Mouse (Mus musculus) midbrain, embryonic 14.5 days (tissue): ENCODE measurements around the gene Prr19. TPM values are rescaled to one million over a fixed set of nuclear protein-coding genes. Genes with fewer than 3 reads are reported as not detected.
"Not testable (repeated sequence)": the region's sequence is repeated elsewhere in the genome, so short reads cannot be mapped to it uniquely, and the experiment has no call there.

Experiments
- ATAC-seq: fragments of 200-750 bp; cut with Nextera tagmentation; 2 replicates; pipeline ENCODE4 v1.8.0; 2017; ENCODE audit warnings: moderate number of reproducible peaks, moderate library complexity; ENCODE audit not compliant: low FRiP score, low TSS enrichment
- DNase-seq: peaks from one replicate; pipeline ENCODE4 v3.0.0-alpha.2; 2015
- H3K27ac ChIP-seq: fragments of 300-500 bp; sonication (generic); replicated peaks from 2 replicates; pipeline ENCODE4 v1.5.1; 2014; ENCODE audit warnings: mild to moderate bottlenecking, low read depth, low read length, moderate library complexity
- H3K27me3 ChIP-seq: fragments of 300-500 bp; sonication (generic); 2 replicates; pipeline ENCODE4 v1.6.1; 2014; ENCODE audit warnings: low read length, control low read depth, mixed read lengths; ENCODE audit not compliant: control insufficient read depth, insufficient read depth
- H3K36me3 ChIP-seq: fragments of 300-500 bp; sonication (generic); 2 replicates; pipeline ENCODE4 v1.6.1; 2014; ENCODE audit warnings: low read length, control low read depth; ENCODE audit not compliant: control insufficient read depth, insufficient read depth
- H3K4me1 ChIP-seq: fragments of 300-500 bp; sonication (generic); 2 replicates; pipeline ENCODE4 v1.6.1; 2014; ENCODE audit warnings: mild to moderate bottlenecking, antibody characterized with exemption, low read length, control low read depth; ENCODE audit not compliant: control insufficient read depth, insufficient read depth
- H3K4me2 ChIP-seq: fragments of 300-500 bp; sonication (generic); 2 replicates; pipeline ENCODE4 v1.6.1; 2014; ENCODE audit warnings: mild to moderate bottlenecking, low read length, moderate library complexity
- H3K4me3 ChIP-seq: fragments of 300-500 bp; sonication (generic); replicated peaks from 2 replicates; pipeline ENCODE4 v1.5.1; 2014; ENCODE audit warnings: low read depth, low read length
- H3K9ac ChIP-seq: fragments of 300-500 bp; sonication (generic); replicated peaks from 2 replicates; pipeline ENCODE4 v1.6.1; 2014; ENCODE audit warnings: mild to moderate bottlenecking, low read length, moderate library complexity
- H3K9me3 ChIP-seq: fragments of 300-500 bp; sonication (generic); 2 replicates; pipeline ENCODE4 v1.6.1; 2016; ENCODE audit warnings: low read length, control low read depth, mixed read lengths; ENCODE audit not compliant: control insufficient read depth
- WGBS: fragments of 180-500 bp; shearing (Covaris S2); extraction: QIAGEN DNeasy Blood & Tissue Kit; methylation state at CpG from one replicate; pipeline ENCODE4 v1.1.7; 2014; 5-methylcytosine and 5-hydroxymethylcytosine counted together
- polyA plus RNA-seq: library from polyadenylated mRNA; unstranded; fragments of >200 nt; fragmentation: Nextera tagmentation; extraction: Ambion mirVana; gene quantifications from 2 replicates; pipeline ENCODE4 v1.2.1, GENCODE M21; 2014

Gene Prr19
- polyA plus RNA-seq, 1 experiment from 2014 or later, result 3.0 TPM

GRCm38 (mm10) chr7:25323219-25323618 lies 22.0 kb downstream of the Prr19 start:
- Histone ChIP-seq H3K4me1 (peaks cover 9% of the 10 kb centered on the region; the same call in 1 of the 2 replicates), H3K4me3 (no peak overlapping the region), H3K27me3 (no peaks in the 10 kb centered on the region), H3K27ac (no peak overlapping the region), H3K4me2 (no peak overlapping the region), H3K36me3 (peaks cover 6% of the 10 kb centered on the region), H3K9me3 (no peaks in the 10 kb centered on the region), H3K9ac (no peak overlapping the region)
- ATAC-seq (no peak), DNase-seq (no peak)
- 93% methylated on average over 2 of the region's 2 CpGs for WGBS

GRCm38 (mm10) chr7:25325431-25325830 lies 24.2 kb downstream of the Prr19 start:
- not testable (repeated sequence) for H3K9me3 ChIP-seq, H3K27ac ChIP-seq, H3K9ac ChIP-seq, H3K4me2 ChIP-seq, DNase-seq, ATAC-seq, H3K27me3 ChIP-seq, H3K4me3 ChIP-seq, H3K4me1 ChIP-seq
- 93% methylated on average over 6 of the region's 6 CpGs for WGBS
- H3K36me3 ChIP-seq, result peaks cover 20% of the 10 kb centered on the region

GRCm38 (mm10) chr7:25326233-25326632 lies 25.0 kb downstream of the Prr19 start:
- Histone ChIP-seq H3K27ac (no peak overlapping the region), H3K9ac (no peak overlapping the region), H3K27me3 (no peaks in the 10 kb centered on the region), H3K4me2 (no peak overlapping the region), H3K4me3 (no peak overlapping the region), H3K36me3 (peaks cover 28% of the 10 kb centered on the region), H3K4me1 (peaks cover 7% of the 10 kb centered on the region; the same call in 1 of the 2 replicates), H3K9me3 (no peaks in the 10 kb centered on the region)
- ATAC-seq, result no peak
- no peak for DNase-seq
- WGBS, result 90% methylated on average over 8 of the region's 8 CpGs

- peaks cover 59% of the 10 kb centered on the region for H3K36me3 ChIP-seq
- WGBS, result 41% methylated on average over 16 of the region's 16 CpGs
- ATAC-seq, result no peak; the same call in 1 of the 2 replicates
Measured at GRCm38 (mm10) chr7:25333596-25334307, 32.5 kb downstream of the Prr19 start.

GRCm38 (mm10) chr7:25334472-25334871 lies 33.3 kb downstream of the Prr19 start:
- DNase-seq (no peak), ATAC-seq (no peak)
- no peak overlapping the region for H3K4me3 ChIP-seq
- peaks cover 62% of the 10 kb centered on the region for H3K36me3 ChIP-seq
- H3K4me1 ChIP-seq, result no peaks in the 10 kb centered on the region
- H3K27ac ChIP-seq, result no peak overlapping the region
- H3K9ac ChIP-seq, result no peak overlapping the region
- no peak overlapping the region for H3K4me2 ChIP-seq
- WGBS, result 82% methylated on average over 12 of the region's 12 CpGs
- no peaks in the 10 kb centered on the region for H3K27me3 ChIP-seq
- no peaks in the 10 kb centered on the region for H3K9me3 ChIP-seq

More at GRCm38 (mm10) chr7:25333596-25334307, 32.5 kb downstream of the Prr19 start:
- Histone ChIP-seq H3K9me3 (no peaks in the 10 kb centered on the region), H3K27me3 (no peaks in the 10 kb centered on the region), H3K9ac (no peak overlapping the region), H3K4me3 (no peak overlapping the region), H3K4me2 (no peak overlapping the region), H3K27ac (no peak overlapping the region), H3K4me1 (no peaks in the 10 kb centered on the region)
- DNase-seq, result peak; percentile 82

- Histone ChIP-seq H3K4me1 (no peaks in the 10 kb centered on the region), H3K9ac (no peak overlapping the region), H3K9me3 (no peaks in the 10 kb centered on the region), H3K4me2 (no peak overlapping the region), H3K36me3 (peaks cover 78% of the 10 kb centered on the region), H3K27ac (no peak overlapping the region), H3K27me3 (no peaks in the 10 kb centered on the region), H3K4me3 (no peak overlapping the region)
- 92% methylated on average over 9 of the region's 9 CpGs for WGBS
- no peak for ATAC-seq
- DNase-seq, result no peak
Measured at GRCm38 (mm10) chr7:25339329-25339728, 38.1 kb downstream of the Prr19 start.

- Histone ChIP-seq H3K4me1 (no peaks in the 10 kb centered on the region), H3K27ac (no peak overlapping the region), H3K9ac (no peak overlapping the region), H3K4me3 (no peak overlapping the region), H3K27me3 (no peaks in the 10 kb centered on the region), H3K36me3 (peaks cover 71% of the 10 kb centered on the region), H3K4me2 (no peak overlapping the region), H3K9me3 (no peaks in the 10 kb centered on the region)
- ATAC-seq (no peak), DNase-seq (peak; percentile 51)
- 70% methylated on average over 20 of the region's 20 CpGs for WGBS
Measured at GRCm38 (mm10) chr7:25341000-25341784, 40.0 kb downstream of the Prr19 start.

GRCm38 (mm10) chr7:25348861-25349260 lies 47.6 kb downstream of the Prr19 start:
- H3K9ac ChIP-seq, result no peak overlapping the region
- no peaks in the 10 kb centered on the region for H3K4me1 ChIP-seq
- ATAC-seq (no peak), DNase-seq (no peak)
- H3K27me3 ChIP-seq, result no peaks in the 10 kb centered on the region
- no peaks in the 10 kb centered on the region for H3K9me3 ChIP-seq
- WGBS, result 84% methylated on average over 8 of the region's 8 CpGs
- no peak overlapping the region for H3K4me3 ChIP-seq
- H3K36me3 ChIP-seq, result peaks cover 87% of the 10 kb centered on the region
- H3K27ac ChIP-seq, result no peak overlapping the region
- no peak overlapping the region for H3K4me2 ChIP-seq
